Mouse (Mus musculus) brain, embryonic 14.5 days (tissue): ENCODE data around the gene Icam1.

Source experiments
- CTCF ChIP-seq: fragments of 200-500 bp; IDR thresholded peaks from 2 replicates; pipeline ENCODE4 v1.5.1; 2012; ENCODE audit warnings: inconsistent platforms, mild to moderate bottlenecking, moderate library complexity, borderline replicate concordance; ENCODE audit not compliant: insufficient read depth, insufficient read length; ENCODE audit errors: extremely low read depth
- POLR2A ChIP-seq: fragments of 200-500 bp; IDR thresholded peaks from 2 replicates; pipeline ENCODE4 v1.6.1; 2012; ENCODE audit warnings: mild to moderate bottlenecking, inconsistent platforms, borderline replicate concordance; ENCODE audit not compliant: poor library complexity, insufficient read depth, insufficient read length, severe bottlenecking; ENCODE audit errors: extremely low read depth

DNA sequence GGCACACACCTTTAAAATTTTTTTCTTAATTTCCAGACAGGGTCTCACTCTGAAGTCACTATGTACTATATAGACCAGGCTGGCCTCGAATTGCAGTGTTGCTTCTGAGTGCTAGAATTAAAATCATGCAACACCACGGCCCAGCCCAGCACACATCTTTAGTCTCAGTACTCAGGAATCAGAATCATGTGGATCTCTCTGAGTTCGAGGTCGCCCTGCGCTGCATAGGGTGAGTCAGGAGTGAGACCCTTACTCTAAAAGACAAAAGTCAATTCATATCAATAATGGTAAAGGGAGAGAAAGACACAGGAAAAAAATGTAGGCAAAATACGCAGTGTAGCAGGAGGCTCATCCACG, 13.5 kb upstream of the Icam1 start:
- TF ChIP-seq POLR2A (no peak), CTCF (no peak)
